Mouse (Mus musculus) G1E (cell line): ENCODE results near the gene Iqch.

Source experiments
- CTCF ChIP-seq: IDR thresholded peaks from 2 replicates; pipeline ENCODE4 v1.5.1; 2012; ENCODE audit warnings: low read depth, low read length, inconsistent platforms, mixed read lengths
- GATA1 ChIP-seq: IDR thresholded peaks from 2 replicates; pipeline ENCODE4 v1.6.1; 2012; ENCODE audit warnings: borderline replicate concordance, low read length, inconsistent platforms, mixed read lengths
- GATA2 ChIP-seq: IDR thresholded peaks from 2 replicates; pipeline ENCODE4 v1.6.1; 2012; ENCODE audit warnings: low read depth, low read length, inconsistent platforms, borderline replicate concordance
- POLR2AphosphoS5 ChIP-seq: IDR thresholded peaks from 2 replicates; pipeline ENCODE4 v1.6.1; 2012; ENCODE audit warnings: low read depth, low read length, inconsistent platforms; ENCODE audit not compliant: insufficient replicate concordance
- TAL1 ChIP-seq: conservative IDR thresholded peaks from 2 replicates; pipeline ENCODE4 v1.6.1; 2012; ENCODE audit warnings: low read depth, low read length, inconsistent platforms, mixed read lengths

- no peak for TF ChIP-seq TAL1
- TF ChIP-seq CTCF, result no peak
- TF ChIP-seq GATA1, result no peak
- no peak for TF ChIP-seq GATA2
- no peak for TF ChIP-seq POLR2AphosphoS5
These were observed 224.8 kb downstream of the Iqch start, which contains the start of gene Map2k5 for GRCm38 (mm10) chr9:63377270-63378142.
